Mouse (Mus musculus): ENCODE data around the gene Gdi1. TPM values are rescaled to one million over a fixed set of nuclear protein-coding genes. Genes with fewer than 3 reads are reported as not detected.
A peak's percentile ranks its signal among the peaks of the same experiment; 100 is the strongest.

Gdi1 gene
- polyA plus RNA-seq, 1 experiment from 2014 or later = 144 TPM

- peak overlapping the region; percentile 79 for H3K4me2 ChIP-seq (ENCODE audit: low read depth, low read length)
- no peaks in the 10 kb centered on the region for H3K27me3 ChIP-seq (ENCODE audit: control insufficient read depth, insufficient read depth, low read length)
- 8% methylated on average over 13 of the region's 14 CpGs for WGBS
- no peaks in the 10 kb centered on the region for H3K36me3 ChIP-seq (ENCODE audit: control insufficient read depth, insufficient read depth)
- H3K9me3 ChIP-seq (replicated peaks; ENCODE audit: control insufficient read depth, low read length) = no peaks in the 10 kb centered on the region
- H3K4me1 ChIP-seq (ENCODE audit: control insufficient read depth, insufficient read depth, low read length) = peaks cover 3% of the 10 kb centered on the region; the same call in 1 of the 2 replicates
- ATAC-seq (replicated peaks; ENCODE audit: extremely low read depth, insufficient read depth, low FRiP score) = 0 out of 2 replicates have a peak, but pooled peaks have one; percentile 13
- peak overlapping the region; percentile 72 for H3K9ac ChIP-seq (ENCODE audit: low read length)
- peak overlapping the region; percentile 93 for H3K27ac ChIP-seq (ENCODE audit: low read length)
- H3K4me3 ChIP-seq (ENCODE audit: low read length) = peak overlapping the region; percentile 67
These were observed 23.6 kb upstream of the Gdi1 start for GRCm38 (mm10) chrX:74281041-74281731.

- peak; percentile 89 for ATAC-seq (replicated peaks; ENCODE audit: extremely low read depth, insufficient read depth, low FRiP score)
- no peaks in the 10 kb centered on the region for H3K36me3 ChIP-seq (ENCODE audit: control insufficient read depth, insufficient read depth)
- peak within 1 kb of the TSS; percentile 93 for H3K27ac ChIP-seq (ENCODE audit: low read length)
- H3K27me3 ChIP-seq (ENCODE audit: control insufficient read depth, insufficient read depth, low read length) = no peaks in the 10 kb centered on the region
- peak within 1 kb of the TSS; percentile 67 for H3K4me3 ChIP-seq (ENCODE audit: low read length)
- peak within 1 kb of the TSS; percentile 78 for H3K9ac ChIP-seq (ENCODE audit: low read length)
- peaks cover 3% of the 10 kb centered on the region; the same call in 1 of the 2 replicates for H3K4me1 ChIP-seq (ENCODE audit: control insufficient read depth, insufficient read depth, low read length)
- H3K9me3 ChIP-seq (replicated peaks; ENCODE audit: control insufficient read depth, low read length) = no peaks in the 10 kb centered on the region
- H3K4me2 ChIP-seq (ENCODE audit: low read depth, low read length) = peak within 1 kb of the TSS; percentile 79
- 18% methylated on average over 16 of the region's 16 CpGs for WGBS
These were observed 22.9 kb upstream of the Gdi1 start, which contains the start of the genes Taz and Dnase1l1 for GRCm38 (mm10) chrX:74281732-74282394. Gene Taz (plus strand): TSS chrX:74281912. Gene Dnase1l1 (minus strand): TSS chrX:74282337.

GRCm38 (mm10) chrX:74282395-74283091 lies 22.3 kb upstream of the Gdi1 start:
- WGBS = 16% methylated on average over 39 of the region's 39 CpGs
- peak overlapping the region; percentile 78 for H3K9ac ChIP-seq (ENCODE audit: low read length)
- peak; percentile 68 for ATAC-seq (replicated peaks; ENCODE audit: extremely low read depth, insufficient read depth, low FRiP score)

GRCm38 (mm10) chrX:74283092-74283437 lies 21.7 kb upstream of the Gdi1 start:
- Histone ChIP-seq H3K27ac (ENCODE audit: low read length) (peak overlapping the region; percentile 93), H3K27me3 (ENCODE audit: control insufficient read depth, insufficient read depth, low read length) (no peaks in the 10 kb centered on the region), H3K36me3 (ENCODE audit: control insufficient read depth, insufficient read depth) (peaks cover 2% of the 10 kb centered on the region; the same call in 1 of the 2 replicates), H3K4me1 (ENCODE audit: control insufficient read depth, insufficient read depth, low read length) (peaks cover 3% of the 10 kb centered on the region; the same call in 1 of the 2 replicates), H3K4me3 (ENCODE audit: low read length) (peak overlapping the region; percentile 67), H3K9ac (ENCODE audit: low read length) (peak overlapping the region; percentile 78), H3K4me2 (ENCODE audit: low read depth, low read length) (peak overlapping the region; percentile 79), H3K9me3 (replicated peaks; ENCODE audit: control insufficient read depth, low read length) (no peaks in the 10 kb centered on the region)
- no peak; the same call in 1 of the 2 replicates for ATAC-seq (replicated peaks; ENCODE audit: extremely low read depth, insufficient read depth, low FRiP score)
- 25% methylated on average over 5 of the region's 5 CpGs for WGBS

More at GRCm38 (mm10) chrX:74282395-74283091, 22.3 kb upstream of the Gdi1 start:
- Histone ChIP-seq H3K27ac (ENCODE audit: low read length) (peak overlapping the region; percentile 93), H3K9me3 (replicated peaks; ENCODE audit: control insufficient read depth, low read length) (no peaks in the 10 kb centered on the region), H3K4me3 (ENCODE audit: low read length) (peak overlapping the region; percentile 67), H3K27me3 (ENCODE audit: control insufficient read depth, insufficient read depth, low read length) (no peaks in the 10 kb centered on the region), H3K4me2 (ENCODE audit: low read depth, low read length) (peak overlapping the region; percentile 79), H3K4me1 (ENCODE audit: control insufficient read depth, insufficient read depth, low read length) (peaks cover 3% of the 10 kb centered on the region; the same call in 1 of the 2 replicates), H3K36me3 (ENCODE audit: control insufficient read depth, insufficient read depth) (no peaks in the 10 kb centered on the region)

- WGBS = 76% methylated on average over 4 of the region's 4 CpGs
- Histone ChIP-seq H3K27ac (ENCODE audit: low read length) (no peak overlapping the region), H3K9me3 (replicated peaks; ENCODE audit: control insufficient read depth, low read length) (no peaks in the 10 kb centered on the region), H3K27me3 (ENCODE audit: control insufficient read depth, insufficient read depth, low read length) (no peaks in the 10 kb centered on the region), H3K4me1 (ENCODE audit: control insufficient read depth, insufficient read depth, low read length) (0 out of 2 replicates have a peak, but pooled peaks cover 3% of the 10 kb centered on the region), H3K4me3 (ENCODE audit: low read length) (no peak overlapping the region), H3K4me2 (ENCODE audit: low read depth, low read length) (no peak overlapping the region), H3K9ac (ENCODE audit: low read length) (no peak overlapping the region), H3K36me3 (ENCODE audit: control insufficient read depth, insufficient read depth) (peaks cover 4% of the 10 kb centered on the region; the same call in 1 of the 2 replicates)
- ATAC-seq (replicated peaks; ENCODE audit: extremely low read depth, insufficient read depth, low FRiP score) = no peak
These were observed 11.4 kb upstream of the Gdi1 start for GRCm38 (mm10) chrX:74293431-74293830.

- H3K9ac ChIP-seq (ENCODE audit: low read length) = peak within 1 kb of the TSS; percentile 84
- peak within 1 kb of the TSS; percentile 73 for H3K4me3 ChIP-seq (ENCODE audit: low read length)
- no peaks in the 10 kb centered on the region for H3K27me3 ChIP-seq (ENCODE audit: control insufficient read depth, insufficient read depth, low read length)
- H3K4me1 ChIP-seq (ENCODE audit: control insufficient read depth, insufficient read depth, low read length) = 0 out of 2 replicates have a peak, but pooled peaks cover 3% of the 10 kb centered on the region
- H3K27ac ChIP-seq (ENCODE audit: low read length) = peak within 1 kb of the TSS; percentile 62
- H3K36me3 ChIP-seq (ENCODE audit: control insufficient read depth, insufficient read depth) = peaks cover 6% of the 10 kb centered on the region; the same call in 1 of the 2 replicates
- 14% methylated on average over 37 of the region's 37 CpGs for WGBS
- ATAC-seq (replicated peaks; ENCODE audit: extremely low read depth, insufficient read depth, low FRiP score) = peak; percentile 97
- H3K4me2 ChIP-seq (ENCODE audit: low read depth, low read length) = peak within 1 kb of the TSS; percentile 73
- H3K9me3 ChIP-seq (replicated peaks; ENCODE audit: control insufficient read depth, low read length) = no peaks in the 10 kb centered on the region
These were observed 8.0 kb upstream of the Gdi1 start, which contains the start of gene Atp6ap1 for GRCm38 (mm10) chrX:74296538-74297448. Gene Atp6ap1 (plus strand): TSS chrX:74297097.

- Histone ChIP-seq H3K27ac (ENCODE audit: low read length) (no peak overlapping the region), H3K4me2 (ENCODE audit: low read depth, low read length) (no peak overlapping the region), H3K9me3 (replicated peaks; ENCODE audit: control insufficient read depth, low read length) (no peaks in the 10 kb centered on the region), H3K9ac (ENCODE audit: low read length) (no peak overlapping the region), H3K27me3 (ENCODE audit: control insufficient read depth, insufficient read depth, low read length) (no peaks in the 10 kb centered on the region), H3K4me1 (ENCODE audit: control insufficient read depth, insufficient read depth, low read length) (0 out of 2 replicates have a peak, but pooled peaks cover 3% of the 10 kb centered on the region), H3K36me3 (ENCODE audit: control insufficient read depth, insufficient read depth) (peaks cover 7% of the 10 kb centered on the region), H3K4me3 (ENCODE audit: low read length) (no peak overlapping the region)
- 62% methylated on average over 1 of the region's 1 CpGs for WGBS
- no peak for ATAC-seq (replicated peaks; ENCODE audit: extremely low read depth, insufficient read depth, low FRiP score)
These were observed 6.5 kb upstream of the Gdi1 start for GRCm38 (mm10) chrX:74298348-74298747.

GRCm38 (mm10) chrX:74299721-74300120 lies 5.1 kb upstream of the Gdi1 start:
- Histone ChIP-seq H3K4me2 (ENCODE audit: low read depth, low read length) (no peak overlapping the region), H3K9ac (ENCODE audit: low read length) (no peak overlapping the region), H3K9me3 (replicated peaks; ENCODE audit: control insufficient read depth, low read length) (no peaks in the 10 kb centered on the region), H3K27me3 (ENCODE audit: control insufficient read depth, insufficient read depth, low read length) (no peaks in the 10 kb centered on the region), H3K4me1 (ENCODE audit: control insufficient read depth, insufficient read depth, low read length) (peaks cover 5% of the 10 kb centered on the region; the same call in 1 of the 2 replicates), H3K27ac (ENCODE audit: low read length) (no peak overlapping the region), H3K4me3 (ENCODE audit: low read length) (no peak overlapping the region), H3K36me3 (ENCODE audit: control insufficient read depth, insufficient read depth) (peaks cover 10% of the 10 kb centered on the region)
- no peak for ATAC-seq (replicated peaks; ENCODE audit: extremely low read depth, insufficient read depth, low FRiP score)
- WGBS = 77% methylated on average over 3 of the region's 3 CpGs
